In the genomic region with DNA sequence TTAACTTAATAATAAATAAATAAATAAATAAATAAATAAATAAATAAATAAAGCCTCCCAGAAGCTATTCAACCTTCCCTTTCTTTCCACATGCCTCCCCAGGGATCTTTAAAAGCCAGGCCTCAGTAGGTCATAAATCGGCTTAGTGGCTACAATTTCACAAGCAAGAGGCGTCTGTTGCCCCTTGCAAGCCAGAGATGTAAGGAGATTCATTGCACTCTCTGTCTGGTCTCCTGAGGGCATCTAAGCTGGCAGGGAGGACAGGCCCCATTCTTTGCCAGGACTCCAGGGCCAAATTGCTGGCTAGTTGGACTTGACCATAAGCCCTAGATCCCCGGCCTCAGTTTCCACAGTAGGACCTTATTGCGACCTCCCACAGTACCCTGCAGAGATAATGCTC, we compare ENCODE assay signal across 18 mouse cellular contexts.
DNase-seq lines count a peak whose midpoint lies in the region; TF ChIP-seq lines count a peak whose summit lies in the region.
"Had no signal": no experiment of that assay in that cellular context is flagged by ENCODE, and none has a peak within 500 bp of the region (broad histone marks: within the 10 kb centered on the region; RNA-seq: fewer than 3 reads in every experiment).

No protein-coding gene starts in this region.

- TF ChIP-seq CTCF in kidney, adult 2 months (conservative IDR thresholded peaks at IDR 0.05; ENCODE audit: insufficient read depth, insufficient read length, low read depth, low read length): no peak

- H3K4me3 ChIP-seq in kidney, adult 2 months (ENCODE audit: insufficient read depth, low read depth, low read length): no peak overlapping the region
- H3K4me3 ChIP-seq: embryonic facial prominence, embryonic 15.5 days; erythroblast, embryonic 14.5 days; forebrain, embryonic 10.5 days; heart, adult 2 months; heart, embryonic 15.5 days had no signal

- H3K36me3 ChIP-seq in kidney, adult 2 months (ENCODE audit: control insufficient read depth, insufficient read depth, low read length): no peaks in the 10 kb centered on the region
- H3K36me3 ChIP-seq: embryonic facial prominence, embryonic 15.5 days; forebrain, embryonic 10.5 days; heart, embryonic 15.5 days had no signal

- intact Hi-C loops in left cerebral cortex, postnatal 25 days (cut with DNase I): no loop called here

- TF ChIP-seq POLR2A in kidney, adult 2 months (IDR thresholded peaks at IDR 0.05; ENCODE audit: low read depth, low read length): no peak

- no peaks in the 10 kb centered on the region for H3K4me1 ChIP-seq in kidney, adult 2 months (ENCODE audit: control insufficient read depth, insufficient read depth, low read length)
- H3K4me1 ChIP-seq: embryonic facial prominence, embryonic 15.5 days had no signal

- H3K27me3 ChIP-seq in kidney, adult 2 months (replicated peaks; ENCODE audit: control insufficient read depth, insufficient read depth, low read length): no peaks in the 10 kb centered on the region
- H3K27me3 ChIP-seq: embryonic facial prominence, embryonic 15.5 days; heart, embryonic 15.5 days had no signal

- WGBS in kidney, adult 2 months: 73% methylated on average over 4 of the region's 4 CpGs

- H3K27ac ChIP-seq in kidney, adult 2 months (ENCODE audit: insufficient read depth, low read depth, low read length): no peak overlapping the region
- H3K27ac ChIP-seq: embryonic facial prominence, embryonic 15.5 days; forebrain, embryonic 10.5 days; heart, adult 2 months; heart, embryonic 15.5 days; hindbrain, embryonic 14.5 days had no signal

- peak; percentile 2 for DNase-seq in kidney, adult 2 months
- DNase-seq in kidney, adult 11 months: no peak
- DNase-seq in adipocyte (ENCODE audit: low spot score): peak; percentile 86
- peak; percentile 38 for DNase-seq in adrenal gland, postnatal 14 days
- peak; percentile 69 for DNase-seq in mesoderm, embryonic 11.5 days (ENCODE audit: low read depth, low spot score)
- DNase-seq in cerebellum, adult 9-11 months: no peak
- DNase-seq in left cerebral cortex, postnatal 25 days (ENCODE audit: low spot score in 2 of 2): no peak
- DNase-seq: cerebellum, adult 2 months; cerebellum, postnatal 14 days; embryo, embryonic 11 days; gastrocnemius, postnatal 10 days; heart, adult 2 months; heart, postnatal 14 days had no signal

Comparison
In these comparisons a context has a peak if more than half of its experiments do, and no peak if none do; other contexts are left out.
1. DNase-seq: peak in kidney, adult 2 months (single experiment), adipocyte (single experiment), adrenal gland, postnatal 14 days (single experiment) and mesoderm, embryonic 11.5 days (single experiment); none in kidney, adult 11 months (single experiment), cerebellum, adult 9-11 months (single experiment) and left cerebral cortex, postnatal 25 days (0 of 2).